Mouse (Mus musculus): ENCODE results near the gene Arhgap10.

Arhgap10 gene

GRCm38 (mm10) chr8:77288065-77288464, 229.7 kb downstream of the Arhgap10 start:
- DNase-seq (ENCODE audit: low read depth, low spot score) = no peak

DNA sequence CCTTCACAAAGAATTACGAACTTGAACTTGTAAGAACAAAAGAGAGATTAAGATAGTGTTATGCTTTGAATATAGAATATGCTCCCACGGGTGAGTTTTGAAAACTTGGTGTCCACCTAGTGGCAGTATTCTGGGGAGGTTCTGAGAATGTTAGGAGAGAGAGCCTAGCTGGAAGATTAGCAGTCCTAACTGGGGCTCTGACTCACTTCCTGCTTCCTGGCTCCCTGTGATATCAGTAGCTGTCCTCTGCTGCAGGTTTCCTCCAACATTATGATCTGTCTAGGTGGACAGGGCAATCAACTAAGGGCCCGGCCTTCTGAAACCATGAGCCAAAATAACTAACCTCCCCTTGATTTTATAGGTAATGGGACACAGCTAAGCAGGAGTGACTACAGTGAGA, 233.3 kb downstream of the Arhgap10 start:
- DNase-seq (ENCODE audit: low read depth, low spot score) = no peak

DNA sequence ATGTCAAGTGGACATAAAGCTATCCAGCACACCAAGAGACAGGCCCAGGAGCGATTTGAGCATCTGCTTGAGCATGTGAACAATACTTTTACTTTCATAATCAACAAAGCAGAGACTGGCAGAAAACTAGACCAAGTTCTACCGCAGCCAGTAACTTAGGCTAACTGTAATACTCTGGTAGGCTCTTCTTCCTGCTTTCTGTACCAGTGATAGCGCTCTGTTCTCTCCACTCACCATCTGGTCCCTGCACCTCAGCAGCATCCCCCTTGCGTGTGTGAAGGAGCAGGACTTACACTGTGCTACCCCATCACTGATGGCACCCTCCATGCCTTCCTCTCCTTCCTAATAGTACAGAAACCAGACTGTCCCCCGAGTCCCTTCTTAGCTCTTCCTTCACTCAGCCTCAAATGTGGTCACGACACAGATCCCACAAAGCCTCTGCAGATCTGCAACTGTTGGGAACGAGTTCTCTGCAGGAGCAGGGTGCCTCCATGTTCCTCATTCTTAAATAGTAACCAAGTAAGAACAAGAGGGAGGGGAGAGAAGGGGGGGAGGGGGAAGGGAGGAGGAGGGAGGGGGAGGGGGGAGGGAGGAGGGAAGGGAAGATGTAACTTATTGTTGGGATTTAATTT, 235.0 kb downstream of the Arhgap10 start:
- no peak for DNase-seq (ENCODE audit: low read depth, low spot score)

DNA sequence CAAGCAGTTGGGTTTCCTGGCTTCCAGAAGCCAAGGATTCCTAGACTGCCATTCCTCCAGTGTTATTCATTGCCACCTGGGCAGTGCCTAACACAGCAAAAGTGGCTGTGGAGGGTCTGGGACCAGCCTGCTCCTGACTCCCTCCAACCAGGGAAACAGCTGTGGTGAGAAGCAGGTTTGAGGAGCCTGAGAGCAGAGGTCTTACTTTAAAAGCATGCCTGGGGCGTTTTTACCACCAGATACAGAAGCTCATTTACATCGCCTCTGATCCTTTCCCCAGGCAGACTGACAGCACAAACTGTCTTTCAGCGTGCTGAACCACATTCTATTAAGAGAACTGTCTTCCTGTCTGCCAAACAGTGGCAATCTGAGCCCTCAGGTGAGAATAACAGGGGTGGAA, 237.8 kb downstream of the Arhgap10 start:
- DNase-seq (ENCODE audit: low read depth, low spot score) = peak; percentile 12

DNA sequence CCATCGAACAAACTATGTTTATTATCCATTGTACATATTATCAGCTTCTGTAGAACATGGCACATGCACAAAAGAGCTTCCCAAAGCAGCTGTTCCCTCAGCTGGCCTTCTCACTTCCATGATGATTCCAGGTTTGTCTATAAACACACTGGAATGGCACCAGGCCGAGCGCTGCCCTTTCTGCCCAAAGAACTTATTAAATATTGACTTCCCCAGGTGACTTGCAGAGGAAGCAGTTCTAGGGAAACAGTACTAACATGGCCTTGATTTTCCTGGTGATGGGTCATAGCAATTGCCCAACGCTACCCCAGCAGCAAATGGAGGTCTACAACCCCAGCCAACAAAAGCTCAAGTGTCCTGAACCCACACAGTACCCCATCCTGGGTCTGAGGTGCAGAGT, 239.5 kb downstream of the Arhgap10 start:
- no peak for DNase-seq (ENCODE audit: low read depth, low spot score)

GRCm38 (mm10) chr8:77276827-77277226, 240.9 kb downstream of the Arhgap10 start:
- DNase-seq (ENCODE audit: low read depth, low spot score) = no peak

GRCm38 (mm10) chr8:77275571-77275970, 242.2 kb downstream of the Arhgap10 start:
- no peak for DNase-seq (ENCODE audit: low read depth, low spot score)

GRCm38 (mm10) chr8:77272136-77272535, 245.6 kb downstream of the Arhgap10 start:
- DNase-seq (ENCODE audit: low read depth, low spot score) = no peak

DNA sequence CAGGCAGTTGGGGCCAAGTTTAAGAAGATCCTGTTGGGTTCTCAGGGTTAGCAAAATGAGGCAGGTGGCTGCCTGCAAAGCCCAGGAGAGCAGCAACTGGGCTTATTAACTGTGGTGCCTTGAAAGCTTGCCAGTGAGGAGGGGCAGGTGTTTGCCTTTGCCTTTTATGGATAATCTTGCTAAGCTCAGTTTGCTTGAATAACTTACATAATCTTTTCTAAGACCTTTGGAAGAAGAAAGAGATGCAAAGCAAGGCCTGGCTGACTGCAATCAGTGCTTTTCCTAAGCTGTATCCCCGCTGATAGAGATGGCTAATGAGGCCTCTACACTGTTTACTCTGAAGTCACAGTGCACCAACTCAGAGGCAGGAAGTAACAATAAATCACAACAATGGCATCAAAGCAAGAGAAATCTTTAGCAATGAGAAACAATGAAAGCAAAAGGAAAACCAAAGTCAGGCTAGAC, 249.8 kb downstream of the Arhgap10 start:
- no peak for DNase-seq (ENCODE audit: low read depth, low spot score)

DNA sequence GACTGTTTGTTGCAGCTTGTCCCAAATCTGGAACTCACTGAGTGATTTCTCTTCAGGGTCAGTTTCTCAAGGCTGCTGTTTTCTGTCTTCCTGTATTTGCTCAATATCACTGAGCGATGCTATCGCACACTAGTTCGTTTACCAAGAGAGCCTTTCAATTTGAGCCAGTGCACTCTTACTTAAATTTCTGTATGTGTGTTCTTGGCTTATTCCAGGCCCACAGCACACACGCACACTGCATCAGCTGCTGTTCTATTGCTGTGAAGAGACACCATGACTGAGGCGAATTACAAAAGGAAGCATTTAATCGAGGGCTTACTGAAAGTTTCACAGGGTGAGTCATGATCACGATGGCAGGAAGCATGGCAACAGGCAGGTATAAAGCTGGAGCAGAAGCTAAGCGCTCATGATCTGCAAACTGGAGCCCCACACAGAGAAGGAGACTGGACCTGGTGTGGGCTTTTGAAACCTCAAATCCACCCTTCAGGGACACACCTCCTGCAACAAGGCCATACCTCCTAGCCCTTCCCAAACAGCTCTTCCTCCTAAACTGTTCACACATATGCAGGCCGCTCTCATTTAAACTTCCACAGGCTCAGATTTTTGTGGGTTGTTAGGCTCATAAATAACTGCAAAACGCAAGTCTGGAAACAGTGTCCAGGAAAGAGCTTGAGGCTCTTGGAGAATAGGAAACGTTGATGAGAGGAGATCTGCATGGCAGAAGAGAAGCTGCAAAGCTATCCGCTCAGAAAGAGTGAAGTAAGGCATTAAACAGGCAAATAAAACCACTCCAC, 255.3 kb downstream of the Arhgap10 start:
- no peak for DNase-seq (ENCODE audit: low read depth, low spot score)

DNA sequence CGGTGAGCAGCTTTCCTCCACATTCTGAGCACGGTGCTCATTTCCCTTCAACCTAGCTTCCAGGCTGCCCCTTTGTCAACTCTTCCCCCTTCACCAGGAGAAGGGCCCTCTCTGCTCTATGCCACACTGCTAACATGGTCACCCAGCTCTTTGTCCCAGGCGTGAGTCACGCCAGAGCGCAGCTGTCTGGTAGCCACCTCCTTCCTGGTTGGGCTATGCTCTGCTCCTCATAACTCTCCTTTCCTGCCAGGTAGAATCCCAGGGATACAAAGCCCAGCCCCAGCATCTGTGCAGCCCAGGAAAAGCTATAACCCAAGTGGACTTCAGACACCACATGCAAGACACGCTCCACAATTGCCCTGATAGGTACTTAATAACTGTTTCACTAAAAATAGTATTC, 256.5 kb downstream of the Arhgap10 start:
- DNase-seq (ENCODE audit: low read depth, low spot score) = no peak

- DNase-seq (ENCODE audit: low read depth, low spot score) = no peak
Measured at GRCm38 (mm10) chr8:77257085-77257451, 260.7 kb downstream of the Arhgap10 start.

DNA sequence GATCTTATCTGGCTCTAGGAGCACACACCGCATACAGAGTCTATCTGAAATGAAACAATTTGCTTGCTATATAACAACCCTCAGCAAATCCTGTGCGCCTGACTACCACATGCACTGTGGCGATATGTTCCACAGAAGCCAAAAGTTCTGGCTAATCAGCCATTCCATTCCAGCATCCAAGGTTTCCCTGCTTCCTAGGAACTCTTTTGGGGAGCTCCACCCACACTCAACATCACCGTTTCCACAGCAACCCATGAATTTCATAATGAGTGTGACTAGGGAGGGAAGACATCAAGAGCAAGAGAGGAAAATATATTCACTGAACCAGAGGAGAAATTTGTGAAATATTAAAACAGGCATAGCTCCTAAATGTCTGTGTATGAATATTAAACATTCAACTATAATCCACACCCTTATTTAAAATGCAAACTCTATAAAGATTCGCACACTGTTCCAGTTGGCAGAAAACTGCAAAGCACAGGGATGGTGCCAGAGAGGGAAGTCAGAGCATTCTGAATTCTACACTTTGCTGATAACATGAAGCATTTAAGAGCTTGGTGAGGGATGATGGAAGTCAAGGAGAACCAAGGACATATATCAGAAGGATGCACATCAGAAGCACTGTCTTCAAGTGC, 261.2 kb downstream of the Arhgap10 start:
- no peak for DNase-seq (ENCODE audit: low read depth, low spot score)

DNA sequence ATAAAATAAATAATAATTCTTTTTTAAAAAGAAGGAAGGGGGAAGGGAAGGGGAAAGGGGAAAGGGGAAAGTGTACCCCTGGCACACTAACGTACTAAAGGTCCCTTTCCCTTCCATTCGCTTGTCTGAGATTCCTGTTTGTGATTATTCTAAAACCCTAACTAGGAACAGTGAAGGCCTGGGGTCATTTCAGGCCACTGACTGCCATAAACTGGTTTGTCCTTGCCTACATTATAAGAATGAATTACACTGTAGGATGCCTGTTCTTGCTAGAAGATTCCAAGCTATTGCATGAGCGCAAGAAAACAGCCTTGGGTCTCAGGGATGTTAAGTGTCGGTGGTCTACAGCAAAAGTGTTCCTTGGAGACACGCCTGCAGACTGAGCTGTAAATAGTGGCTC, 263.3 kb downstream of the Arhgap10 start:
- no peak for DNase-seq (ENCODE audit: low read depth, low spot score)

DNA sequence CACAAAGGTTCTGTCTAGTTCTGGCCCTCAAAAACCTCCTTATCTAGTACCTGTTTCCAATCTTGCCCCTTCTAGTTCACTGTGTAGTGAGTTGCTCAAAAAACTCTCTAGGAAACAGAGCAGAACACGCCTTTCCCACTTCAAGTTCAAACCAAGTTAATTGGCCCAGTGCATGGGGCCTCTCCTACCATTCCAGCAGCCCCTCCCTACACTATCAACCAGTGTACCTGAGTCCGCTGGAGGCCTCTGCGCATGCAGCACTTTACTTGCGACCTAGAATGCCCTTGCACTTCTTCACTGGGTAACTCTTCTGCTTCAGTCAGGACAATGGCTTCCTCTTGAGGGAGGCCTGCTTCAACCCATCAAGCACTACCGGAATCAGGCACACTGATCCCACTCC, 266.6 kb downstream of the Arhgap10 start:
- DNase-seq (ENCODE audit: low read depth, low spot score) = no peak

DNA sequence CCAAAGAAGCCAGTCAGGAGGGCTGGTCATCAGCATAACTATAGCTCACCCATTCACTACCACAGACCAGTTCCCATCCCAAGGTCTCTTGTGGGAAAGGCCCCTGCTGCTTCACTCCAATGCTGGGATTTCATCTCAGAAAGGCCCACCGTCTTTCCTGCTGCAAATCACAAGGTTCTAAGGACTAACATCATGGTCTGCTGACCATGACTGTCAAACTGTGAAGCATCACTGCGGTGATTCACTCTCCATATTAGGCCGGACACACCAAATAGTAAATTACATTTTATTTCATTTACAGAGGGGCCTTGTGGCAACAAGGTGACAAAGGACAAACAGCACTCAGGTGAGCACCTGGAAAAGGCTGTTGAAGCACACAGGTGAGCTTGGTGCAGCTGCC, 267.7 kb downstream of the Arhgap10 start:
- no peak for DNase-seq (ENCODE audit: low read depth, low spot score)

- DNase-seq (ENCODE audit: low read depth, low spot score) = no peak
Measured at GRCm38 (mm10) chr8:77241381-77241780, 276.4 kb downstream of the Arhgap10 start.

DNA sequence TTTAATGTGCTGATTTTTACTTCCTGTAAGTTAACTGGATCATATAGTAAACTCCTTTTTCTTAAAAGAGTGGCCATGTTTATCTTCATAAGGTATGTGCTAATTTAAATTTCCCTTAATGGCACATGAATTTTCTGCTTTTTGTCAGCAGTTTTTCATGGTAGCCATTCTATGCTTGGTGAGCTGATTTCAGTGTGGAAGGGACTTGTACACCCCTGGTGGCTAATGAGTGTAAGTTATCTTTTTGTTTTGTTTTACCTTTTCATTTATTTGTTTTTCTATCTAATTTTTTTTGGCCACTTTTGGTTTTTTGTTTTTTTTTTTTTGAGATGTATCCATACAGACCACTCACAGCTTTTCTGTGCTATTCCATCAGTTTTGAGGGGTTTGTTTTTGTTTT, 278.3 kb downstream of the Arhgap10 start:
- no peak for DNase-seq (ENCODE audit: low read depth, low spot score)

DNA sequence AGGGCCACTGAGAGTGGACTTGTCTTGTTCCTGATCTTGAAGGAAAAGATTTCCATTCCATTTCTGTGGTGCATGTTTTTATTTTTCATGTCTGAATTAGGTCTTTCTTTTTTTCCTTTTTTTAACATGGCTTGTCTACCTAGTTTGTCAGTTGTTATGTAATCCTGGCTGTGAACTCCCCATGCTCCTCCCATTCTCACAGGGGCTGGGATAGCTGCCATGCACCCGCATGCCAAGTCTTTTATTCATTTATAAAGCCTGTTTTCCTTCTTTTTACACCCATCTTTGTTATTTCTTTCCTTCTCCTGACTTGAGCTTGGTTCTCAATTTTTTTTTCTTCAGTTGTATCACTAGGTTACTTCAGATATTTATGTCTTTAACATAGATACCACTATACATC, 281.1 kb downstream of the Arhgap10 start:
- no peak for DNase-seq (ENCODE audit: low read depth, low spot score)

- no peak for DNase-seq (ENCODE audit: low read depth, low spot score)
Measured at GRCm38 (mm10) chr8:77232411-77232810, 285.3 kb downstream of the Arhgap10 start.

GRCm38 (mm10) chr8:77231834-77232233, 285.9 kb downstream of the Arhgap10 start:
- no peak for DNase-seq (ENCODE audit: low read depth, low spot score)

- DNase-seq (ENCODE audit: low read depth, low spot score) = no peak
Measured at GRCm38 (mm10) chr8:77231211-77231610, 286.5 kb downstream of the Arhgap10 start.

DNA sequence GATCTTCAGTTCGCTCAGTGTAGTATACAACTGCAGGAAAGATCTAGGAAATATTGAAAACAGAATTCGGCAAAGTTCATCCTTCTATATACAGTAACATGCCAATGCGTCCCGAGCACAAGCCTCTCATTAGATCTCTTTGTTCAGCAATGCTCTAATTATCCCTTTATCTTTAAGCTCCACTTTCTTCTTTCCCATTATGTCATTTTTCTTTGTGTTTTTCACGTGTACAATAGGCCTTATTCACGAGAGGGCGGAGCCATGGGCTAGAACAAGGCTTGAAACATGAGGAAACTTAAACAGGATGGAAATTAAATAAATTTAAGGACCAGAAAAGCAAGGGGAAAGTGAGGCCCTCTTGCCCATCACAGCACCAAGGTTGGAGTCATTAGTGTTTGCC, 289.1 kb downstream of the Arhgap10 start:
- no peak for DNase-seq (ENCODE audit: low read depth, low spot score)

Measured in mesoderm, embryonic 11.5 days (tissue).